Mouse (Mus musculus) CH12.LX (cell line): Measurements from ENCODE around the gene Npas3. TPM values are rescaled to one million over a fixed set of nuclear protein-coding genes. Genes with fewer than 3 reads are reported as not detected.

Experiments used
- DNase-seq: peaks from one replicate; pipeline ENCODE4 v3.0.0-alpha.2; 2013; ENCODE audit errors: extremely low read depth
- H3K27ac ChIP-seq: 2 replicates; pipeline ENCODE4 v1.5.1; 2012; ENCODE audit warnings: low read depth, mild to moderate bottlenecking, control low read depth, moderate library complexity; ENCODE audit not compliant: insufficient read depth
- H3K27me3 ChIP-seq: replicated peaks from 2 replicates; pipeline ENCODE3; 2012; ENCODE audit warnings: inconsistent platforms
- H3K36me3 ChIP-seq, 2 experiments: replicated peaks in 1 of 2; 2 replicates each; pipeline versions ENCODE3 to v1.6.1; 2012; ENCODE audit warnings: inconsistent platforms in 1 of 2, low read length in 1 of 2, mild to moderate bottlenecking in 1 of 2, mixed read lengths in 1 of 2, moderate library complexity in 1 of 2; ENCODE audit not compliant: control insufficient read depth in 1 of 2, insufficient read depth in 1 of 2
- H3K4me1 ChIP-seq, 2 experiments: 2 replicates each; pipeline ENCODE4 v1.6.1; 2012; ENCODE audit warnings: inconsistent platforms in 1 of 2, moderate library complexity in 1 of 2; ENCODE audit not compliant: insufficient read depth in 2 of 2, control insufficient read depth in 1 of 2
- H3K4me2 ChIP-seq: 2 replicates; pipeline ENCODE4 v1.6.1; 2012; ENCODE audit warnings: low read depth, mild to moderate bottlenecking, control low read depth; ENCODE audit not compliant: poor library complexity, insufficient read depth, severe bottlenecking
- H3K4me3 ChIP-seq, 3 experiments: fragments of 150-350 bp in 1 of 3; sonication (generic) in 1 of 3; replicated peaks in 1 of 3; 2 replicates each; pipeline versions ENCODE3 to v1.5.1; 2011 to 2012; ENCODE audit warnings: low read depth in 2 of 3, low read length in 2 of 3, mild to moderate bottlenecking in 2 of 3, moderate library complexity in 2 of 3, control low read depth in 1 of 3, improper control_type of control experiment in 1 of 3, inconsistent platforms in 1 of 3, mixed read lengths in 1 of 3; ENCODE audit not compliant: poor library complexity in 1 of 3
- H3K79me2 ChIP-seq: replicated peaks from 2 replicates; pipeline ENCODE4 v1.6.1; 2012; ENCODE audit warnings: mild to moderate bottlenecking, moderate library complexity; ENCODE audit not compliant: control insufficient read depth, poor library complexity, insufficient read depth, severe bottlenecking; ENCODE audit errors: extremely low read depth
- H3K9ac ChIP-seq: 2 replicates; pipeline ENCODE4 v1.6.1; 2012; ENCODE audit warnings: low read depth, mild to moderate bottlenecking, control low read depth, moderate library complexity; ENCODE audit not compliant: insufficient read depth
- H3K9me3 ChIP-seq: replicated peaks from 2 replicates; pipeline ENCODE3; 2012; ENCODE audit warnings: low read length, inconsistent platforms, mixed read lengths
- E2F4 ChIP-seq: IDR thresholded peaks from 2 replicates; pipeline ENCODE4 v1.6.1; 2011; ENCODE audit warnings: low read depth, low read length, improper control_type of control experiment; ENCODE audit not compliant: insufficient replicate concordance
- JUN ChIP-seq: IDR thresholded peaks from 2 replicates; pipeline ENCODE4 v1.6.1; 2011; ENCODE audit warnings: low read depth, mild to moderate bottlenecking, low read length, improper control_type of control experiment, moderate library complexity; ENCODE audit not compliant: insufficient read depth
- KAT2A ChIP-seq: IDR thresholded peaks from 2 replicates; pipeline ENCODE4 v1.6.1; 2012; ENCODE audit warnings: low read length, improper control_type of control experiment, inconsistent platforms; ENCODE audit not compliant: insufficient replicate concordance
- MAX ChIP-seq: IDR thresholded peaks from 2 replicates; pipeline ENCODE4 v1.6.1; 2011; ENCODE audit warnings: low read length, improper control_type of control experiment
- MAZ ChIP-seq: IDR thresholded peaks from 2 replicates; pipeline ENCODE4 v1.6.1; 2012; ENCODE audit warnings: low read depth, mild to moderate bottlenecking, inconsistent platforms, low read length, improper control_type of control experiment, moderate library complexity
- NRF1 ChIP-seq: IDR thresholded peaks from 2 replicates; pipeline ENCODE4 v1.6.1; 2014; ENCODE audit warnings: low read depth, mild to moderate bottlenecking, inconsistent platforms, low read length, improper control_type of control experiment, moderate library complexity
- SIN3A ChIP-seq: IDR thresholded peaks from 2 replicates; pipeline ENCODE4 v1.6.1; 2012; ENCODE audit warnings: low read length, improper control_type of control experiment, inconsistent platforms
- USF1 ChIP-seq: IDR thresholded peaks from 2 replicates; pipeline ENCODE4 v1.6.1; 2014; ENCODE audit warnings: low read depth, mild to moderate bottlenecking, inconsistent platforms, low read length, improper control_type of control experiment
- ZKSCAN1 ChIP-seq: IDR thresholded peaks from 2 replicates; pipeline ENCODE4 v1.6.1; 2012; ENCODE audit warnings: low read depth, inconsistent platforms, low read length, improper control_type of control experiment, borderline replicate concordance
- ZNF384 ChIP-seq: IDR thresholded peaks from 2 replicates; pipeline ENCODE4 v1.6.1; 2012; ENCODE audit warnings: low read depth, low read length, improper control_type of control experiment, inconsistent platforms
- dilution Hi-C: fragments of 300-500 bp; cut with MboI; formaldehyde crosslinking; loops from 2 replicates; pipeline ENCODE4 v1.14.3; 2020; ENCODE audit warnings: low sequenced_read_pairs; ENCODE audit not compliant: extremely low pct_unique_long_range_greater_than_20kb, extremely low pct_ligation_motif_present
- in situ Hi-C: fragments of 300-500 bp; cut with MboI; formaldehyde crosslinking; loops from 3 replicates; pipeline ENCODE4 v1.14.3; 2019; ENCODE audit warnings: low sequenced_read_pairs, low pct_ligation_motif_present, low pct_unique_long_range_greater_than_20kb, mixed read lengths
- polyA plus RNA-seq: library from polyadenylated mRNA; unstranded; fragments of >175 nt; gene quantifications from 2 replicates; pipeline ENCODE4 v1.2.1, GENCODE M21; 2012; ENCODE audit warnings: low read depth; ENCODE audit not compliant: insufficient read length
- total RNA-seq, 2 experiments: library from RNA; depleted of rRNA; stranded (reverse); fragments of 300-350 nt in 1 of 2; fragments of >200 nt in 1 of 2; gene quantifications; 2 replicates each; pipeline ENCODE4 v1.2.3; 2012 to 2014

Gene Npas3
- total and polyA plus RNA-seq, 3 experiments = 0.13 TPM; not detected in 1

- TF ChIP-seq MAZ (no peak), ZNF384 (no peak), MAX (no peak), KAT2A (no peak), E2F4 (no peak), SIN3A (no peak)
- H3K9me3 ChIP-seq = no peaks in the 10 kb centered on the region
- H3K36me3 ChIP-seq = no peaks in the 10 kb centered on the region
- H3K27ac ChIP-seq = no peak overlapping the region
- H3K4me2 ChIP-seq = no peak overlapping the region
- in situ Hi-C loops (no loop called here), dilution Hi-C loops (no loop called here)
- no peaks in the 10 kb centered on the region for H3K27me3 ChIP-seq
- H3K79me2 ChIP-seq = no peaks in the 10 kb centered on the region
- no peak for DNase-seq
- no peak overlapping the region for H3K4me3 ChIP-seq
- H3K9ac ChIP-seq = no peak overlapping the region
- H3K4me1 ChIP-seq = no peaks in the 10 kb centered on the region
Observed at GRCm38 (mm10) chr12:53612120-53612519, 363.6 kb downstream of the Npas3 start.

- Histone ChIP-seq H3K27me3 (no peaks in the 10 kb centered on the region), H3K9ac (no peak overlapping the region), H3K4me2 (no peak overlapping the region), H3K36me3 (no peaks in the 10 kb centered on the region), H3K4me1 (peaks cover 0 to 22% of the 10 kb centered on the region in 2 experiments; a peak in 2 of 4 replicates), H3K9me3 (no peaks in the 10 kb centered on the region), H3K4me3 (no peak overlapping the region), H3K27ac (no peak overlapping the region), H3K79me2 (no peaks in the 10 kb centered on the region)
- in situ Hi-C loops (no loop called here), dilution Hi-C loops (no loop called here)
- no peak for DNase-seq
- no peak for TF ChIP-seq NRF1
- TF ChIP-seq, all 38 proteins: peak for 0
Observed at GRCm38 (mm10) chr12:53621271-53621670, 372.8 kb downstream of the Npas3 start.

- dilution Hi-C loops = no loop called here
- TF ChIP-seq USF1 = no peak
- no peak for TF ChIP-seq ZKSCAN1
- TF ChIP-seq JUN = no peak
- H3K9ac ChIP-seq = no peak overlapping the region
- no peak overlapping the region for H3K4me3 ChIP-seq
- no peaks in the 10 kb centered on the region for H3K9me3 ChIP-seq
- in situ Hi-C loops = no loop called here
- H3K27me3 ChIP-seq = no peaks in the 10 kb centered on the region
- no peak for DNase-seq
- H3K4me1 ChIP-seq = peaks cover 0 to 22% of the 10 kb centered on the region in 2 experiments; a peak in 2 of 4 replicates
- H3K79me2 ChIP-seq = no peaks in the 10 kb centered on the region
- no peak overlapping the region for H3K4me2 ChIP-seq
- no peaks in the 10 kb centered on the region for H3K36me3 ChIP-seq
- no peak overlapping the region for H3K27ac ChIP-seq
Observed at GRCm38 (mm10) chr12:53623793-53624192, 375.3 kb downstream of the Npas3 start.
